Mouse (Mus musculus): ENCODE results near the gene Kmt2a. TPM values are rescaled to one million over a fixed set of nuclear protein-coding genes. Genes with fewer than 3 reads are reported as not detected.

Gene Kmt2a
- polyA plus RNA-seq, 1 experiment = 39.1 TPM

- 89% methylated on average over 3 of the region's 3 CpGs for WGBS
- no peak overlapping the region for H3K4me3 ChIP-seq (replicated peaks; ENCODE audit: control insufficient read depth, low read depth, low read length)
- H3K27ac ChIP-seq (ENCODE audit: control insufficient read depth, insufficient read depth, low read depth, low read length, poor library complexity) = no peak overlapping the region
- no peaks in the 10 kb centered on the region; the same call in 1 of the 2 replicates for H3K4me1 ChIP-seq (ENCODE audit: control insufficient read depth, insufficient read depth, low read length)
- TF ChIP-seq POLR2A (IDR thresholded peaks at IDR 0.05; ENCODE audit: borderline replicate concordance, control insufficient read depth, low read depth, low read length) = no peak
- no peak for TF ChIP-seq CTCF (IDR thresholded peaks at IDR 0.05; ENCODE audit: control insufficient read depth, insufficient read depth, low read length)
Measured at GRCm38 (mm10) chr9:44858657-44859056, 22.4 kb downstream of the Kmt2a start.

DNA sequence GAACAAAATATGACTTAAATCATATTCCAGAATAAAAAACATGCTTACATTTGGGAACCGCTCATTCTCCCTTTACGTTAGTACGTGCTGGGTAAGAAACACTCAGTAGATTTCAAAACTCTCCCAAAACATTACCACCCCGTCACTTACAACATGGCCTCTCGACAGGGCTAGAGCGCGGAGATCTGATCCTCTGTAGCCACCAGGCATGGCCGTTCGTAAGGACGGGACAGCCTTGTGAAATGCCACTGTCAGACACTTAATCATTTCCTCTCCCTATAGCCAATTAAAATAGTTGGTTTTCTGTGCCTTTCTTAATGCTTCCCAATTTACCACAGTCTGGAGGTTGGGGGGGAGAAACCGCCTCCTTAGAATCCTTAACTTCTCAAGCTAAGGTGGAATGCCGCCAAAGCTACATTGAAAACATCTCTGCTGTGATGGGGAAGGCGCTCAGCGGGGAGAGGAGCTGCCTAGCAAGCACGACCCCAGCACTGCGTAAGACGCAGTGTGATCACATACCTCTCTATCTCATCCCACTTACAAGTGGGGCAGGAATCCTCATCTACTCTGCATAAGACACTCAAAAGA, 23.6 kb downstream of the Kmt2a start:
- TF ChIP-seq CTCF (IDR thresholded peaks at IDR 0.05; ENCODE audit: control insufficient read depth, insufficient read depth, low read length) (no peak), POLR2A (IDR thresholded peaks at IDR 0.05; ENCODE audit: borderline replicate concordance, control insufficient read depth, low read depth, low read length) (no peak)
- H3K4me1 ChIP-seq (ENCODE audit: control insufficient read depth, insufficient read depth, low read length) = no peaks in the 10 kb centered on the region; the same call in 1 of the 2 replicates
- no peak overlapping the region for H3K27ac ChIP-seq (ENCODE audit: control insufficient read depth, insufficient read depth, low read depth, low read length, poor library complexity)
- no peak overlapping the region for H3K4me3 ChIP-seq (replicated peaks; ENCODE audit: control insufficient read depth, low read depth, low read length)
- 63% methylated on average over 17 of the region's 17 CpGs for WGBS

- no peak for TF ChIP-seq CTCF (IDR thresholded peaks at IDR 0.05; ENCODE audit: control insufficient read depth, insufficient read depth, low read length)
- TF ChIP-seq POLR2A (IDR thresholded peaks at IDR 0.05; ENCODE audit: borderline replicate concordance, control insufficient read depth, low read depth, low read length) = no peak
- WGBS = 73% methylated on average over 6 of the region's 6 CpGs
- Histone ChIP-seq H3K4me1 (ENCODE audit: control insufficient read depth, insufficient read depth, low read length) (no peaks in the 10 kb centered on the region), H3K4me3 (replicated peaks; ENCODE audit: control insufficient read depth, low read depth, low read length) (no peak overlapping the region), H3K27ac (ENCODE audit: control insufficient read depth, insufficient read depth, low read depth, low read length, poor library complexity) (no peak overlapping the region)
Measured at GRCm38 (mm10) chr9:44855153-44855552, 25.9 kb downstream of the Kmt2a start.

DNA sequence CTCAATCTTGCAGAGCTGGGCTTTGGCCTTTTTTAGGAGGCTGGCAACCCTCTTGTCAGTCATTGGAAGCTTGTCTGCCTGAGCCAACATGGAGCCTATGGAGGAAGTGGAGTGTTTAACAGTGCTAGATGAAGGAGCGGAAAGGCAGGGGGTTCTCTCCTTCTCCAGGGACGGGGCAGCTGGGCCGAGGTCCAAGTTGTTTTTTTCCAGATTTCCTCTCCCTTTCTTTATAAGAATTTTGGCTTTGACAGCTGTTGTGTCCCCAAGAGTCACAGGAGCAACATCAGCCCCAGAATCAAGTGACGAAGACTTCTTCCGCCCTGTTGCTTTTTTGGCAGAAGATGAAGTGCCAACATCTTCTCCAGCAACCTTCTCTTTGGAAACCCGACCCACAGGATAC, 33.6 kb downstream of the Kmt2a start:
- TF ChIP-seq CTCF (IDR thresholded peaks at IDR 0.05; ENCODE audit: control insufficient read depth, insufficient read depth, low read length) (no peak), POLR2A (IDR thresholded peaks at IDR 0.05; ENCODE audit: borderline replicate concordance, control insufficient read depth, low read depth, low read length) (no peak)
- no peak overlapping the region for H3K4me3 ChIP-seq (replicated peaks; ENCODE audit: control insufficient read depth, low read depth, low read length)
- no peaks in the 10 kb centered on the region for H3K4me1 ChIP-seq (ENCODE audit: control insufficient read depth, insufficient read depth, low read length)
- H3K27ac ChIP-seq (ENCODE audit: control insufficient read depth, insufficient read depth, low read depth, low read length, poor library complexity) = no peak overlapping the region
- 90% methylated on average over 6 of the region's 6 CpGs for WGBS

GRCm38 (mm10) chr9:44841241-44841640, 39.9 kb downstream of the Kmt2a start:
- H3K4me1 ChIP-seq (ENCODE audit: control insufficient read depth, insufficient read depth, low read length) = no peaks in the 10 kb centered on the region
- WGBS = 71% methylated on average over 10 of the region's 10 CpGs
- no peak overlapping the region for H3K27ac ChIP-seq (ENCODE audit: control insufficient read depth, insufficient read depth, low read depth, low read length, poor library complexity)
- TF ChIP-seq POLR2A (IDR thresholded peaks at IDR 0.05; ENCODE audit: borderline replicate concordance, control insufficient read depth, low read depth, low read length) (no peak), CTCF (IDR thresholded peaks at IDR 0.05; ENCODE audit: control insufficient read depth, insufficient read depth, low read length) (peak; percentile 44)
- H3K4me3 ChIP-seq (replicated peaks; ENCODE audit: control insufficient read depth, low read depth, low read length) = no peak overlapping the region

- Histone ChIP-seq H3K27ac (ENCODE audit: control insufficient read depth, insufficient read depth, low read depth, low read length, poor library complexity) (no peak overlapping the region), H3K4me1 (ENCODE audit: control insufficient read depth, insufficient read depth, low read length) (no peaks in the 10 kb centered on the region), H3K4me3 (replicated peaks; ENCODE audit: control insufficient read depth, low read depth, low read length) (no peak overlapping the region)
- TF ChIP-seq POLR2A (IDR thresholded peaks at IDR 0.05; ENCODE audit: borderline replicate concordance, control insufficient read depth, low read depth, low read length) (no peak), CTCF (IDR thresholded peaks at IDR 0.05; ENCODE audit: control insufficient read depth, insufficient read depth, low read length) (peak; percentile 76)
- 48% methylated on average over 7 of the region's 7 CpGs for WGBS
Measured at GRCm38 (mm10) chr9:44836439-44836838, 44.7 kb downstream of the Kmt2a start.

GRCm38 (mm10) chr9:44832356-44832755, 48.7 kb downstream of the Kmt2a start:
- TF ChIP-seq POLR2A (IDR thresholded peaks at IDR 0.05; ENCODE audit: borderline replicate concordance, control insufficient read depth, low read depth, low read length) (no peak), CTCF (IDR thresholded peaks at IDR 0.05; ENCODE audit: control insufficient read depth, insufficient read depth, low read length) (no peak)
- Histone ChIP-seq H3K4me3 (replicated peaks; ENCODE audit: control insufficient read depth, low read depth, low read length) (no peak overlapping the region), H3K4me1 (ENCODE audit: control insufficient read depth, insufficient read depth, low read length) (no peaks in the 10 kb centered on the region), H3K27ac (ENCODE audit: control insufficient read depth, insufficient read depth, low read depth, low read length, poor library complexity) (no peak overlapping the region)
- 92% methylated on average over 4 of the region's 4 CpGs for WGBS

- TF ChIP-seq POLR2A (IDR thresholded peaks at IDR 0.05; ENCODE audit: borderline replicate concordance, control insufficient read depth, low read depth, low read length) (no peak), CTCF (IDR thresholded peaks at IDR 0.05; ENCODE audit: control insufficient read depth, insufficient read depth, low read length) (no peak)
- Histone ChIP-seq H3K4me1 (ENCODE audit: control insufficient read depth, insufficient read depth, low read length) (no peaks in the 10 kb centered on the region), H3K4me3 (replicated peaks; ENCODE audit: control insufficient read depth, low read depth, low read length) (no peak overlapping the region), H3K27ac (ENCODE audit: control insufficient read depth, insufficient read depth, low read depth, low read length, poor library complexity) (no peak overlapping the region)
- 62% methylated on average over 2 of the region's 2 CpGs for WGBS
Measured at GRCm38 (mm10) chr9:44830506-44830905, 50.6 kb downstream of the Kmt2a start.

- Histone ChIP-seq H3K4me1 (ENCODE audit: control insufficient read depth, insufficient read depth, low read length) (no peaks in the 10 kb centered on the region), H3K4me3 (replicated peaks; ENCODE audit: control insufficient read depth, low read depth, low read length) (no peak overlapping the region), H3K27ac (ENCODE audit: control insufficient read depth, insufficient read depth, low read depth, low read length, poor library complexity) (no peak overlapping the region)
- no peak for TF ChIP-seq POLR2A (IDR thresholded peaks at IDR 0.05; ENCODE audit: borderline replicate concordance, control insufficient read depth, low read depth, low read length)
- no peak for TF ChIP-seq CTCF (IDR thresholded peaks at IDR 0.05; ENCODE audit: control insufficient read depth, insufficient read depth, low read length)
- 94% methylated on average over 11 of the region's 11 CpGs for WGBS
Measured at GRCm38 (mm10) chr9:44828944-44829343, 52.2 kb downstream of the Kmt2a start.

Data from bone marrow, adult 2 months (tissue).